Mouse (Mus musculus): ENCODE data around the gene Cutal. TPM values are rescaled to one million over a fixed set of nuclear protein-coding genes. Genes with fewer than 3 reads are reported as not detected.
A peak's percentile ranks its signal among the peaks of the same experiment; 100 is the strongest.
"Not testable (repeated sequence)": the region's sequence is repeated elsewhere in the genome, so short reads cannot be mapped to it uniquely, and the experiment has no call there.

Gene Cutal
- polyA plus RNA-seq, 2 experiments: 4.0 TPM

GRCm38 (mm10) chr2:34833624-34834023 is 40.6 kb upstream of the Cutal start:
- Histone ChIP-seq H3K4me2 (ENCODE audit: low read depth) (no peak overlapping the region), H3K36me3 (replicated peaks; ENCODE audit: control insufficient read depth, insufficient read depth, low read depth) (no peaks in the 10 kb centered on the region), H3K27me3 (ENCODE audit: control insufficient read depth, insufficient read depth, low read length) (no peaks in the 10 kb centered on the region), H3K4me3 (ENCODE audit: insufficient read depth in 1 of 2, low read depth in 2 of 2, low read length in 2 of 2) (no peak overlapping the region), H3K4me1 (replicated peaks; ENCODE audit: control insufficient read depth in 2 of 2, insufficient read depth in 2 of 2, low read length in 1 of 2) (no peaks in the 10 kb centered on the region), H3K9me3 (ENCODE audit: control insufficient read depth, low read length) (no peaks in the 10 kb centered on the region), H3K9ac (replicated peaks) (no peak overlapping the region), H3K27ac (no peak overlapping the region)
- no peak for ATAC-seq (ENCODE audit: insufficient read depth)
- no peak for DNase-seq (ENCODE audit: low read depth in 3 of 3, low spot score in 3 of 3)
- TF ChIP-seq CTCF (IDR thresholded peaks at IDR 0.05; ENCODE audit: low read depth) (no peak), EP300 (IDR thresholded peaks at IDR 0.05; ENCODE audit: low read depth) (no peak)
- 81% methylated on average over 17 of the region's 17 CpGs for WGBS (ENCODE audit: insufficient replicate concordance)

- Histone ChIP-seq H3K4me2 (ENCODE audit: low read depth) (no peak overlapping the region), H3K27ac (no peak overlapping the region)
- 52% methylated on average over 3 of the region's 3 CpGs for WGBS (ENCODE audit: insufficient replicate concordance)
Measured at GRCm38 (mm10) chr2:34835669-34836068, 38.5 kb upstream of the Cutal start.

DNA sequence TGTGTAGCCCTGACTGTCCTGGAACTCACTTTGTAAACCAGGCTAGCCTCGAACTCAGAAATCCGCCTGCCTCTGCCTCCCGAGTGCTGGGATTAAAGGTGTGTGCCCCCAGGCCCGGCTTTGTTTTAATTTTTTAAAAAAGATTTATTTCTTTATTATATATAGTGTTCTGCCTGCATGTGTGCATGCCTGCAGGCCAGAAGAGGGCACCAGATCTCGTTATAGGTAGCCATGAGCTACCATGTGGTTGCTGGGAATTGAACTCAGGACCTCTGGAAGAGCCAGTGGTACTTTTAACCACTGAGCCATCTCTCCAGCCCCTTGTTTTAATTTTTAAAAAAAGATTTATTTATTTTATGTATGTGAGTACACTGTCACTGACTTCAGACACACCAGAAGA is 34.1 kb upstream of the Cutal start:
- H3K4me2 ChIP-seq (ENCODE audit: low read depth); H3K36me3 ChIP-seq (replicated peaks; ENCODE audit: control insufficient read depth, insufficient read depth, low read depth); H3K9me3 ChIP-seq (ENCODE audit: control insufficient read depth, low read length); H3K4me1 ChIP-seq (replicated peaks; ENCODE audit: control insufficient read depth in 2 of 2, insufficient read depth in 2 of 2, low read length in 1 of 2); H3K9ac ChIP-seq (replicated peaks); H3K4me3 ChIP-seq (ENCODE audit: insufficient read depth in 1 of 2, low read depth in 2 of 2, low read length in 2 of 2); ATAC-seq (ENCODE audit: insufficient read depth); H3K27ac ChIP-seq; H3K27me3 ChIP-seq (ENCODE audit: control insufficient read depth, insufficient read depth, low read length); DNase-seq (ENCODE audit: low read depth in 3 of 3, low spot score in 3 of 3): not testable (repeated sequence)
- WGBS (ENCODE audit: insufficient replicate concordance): 68% methylated on average over 5 of the region's 5 CpGs
- peak; percentile 52 for TF ChIP-seq CTCF (IDR thresholded peaks at IDR 0.05; ENCODE audit: low read depth)

More at GRCm38 (mm10) chr2:34835669-34836068, 38.5 kb upstream of the Cutal start:
- Histone ChIP-seq H3K9me3 (ENCODE audit: control insufficient read depth, low read length) (no peaks in the 10 kb centered on the region), H3K27me3 (ENCODE audit: control insufficient read depth, insufficient read depth, low read length) (no peaks in the 10 kb centered on the region), H3K4me1 (replicated peaks; ENCODE audit: control insufficient read depth in 2 of 2, insufficient read depth in 2 of 2, low read length in 1 of 2) (no peaks in the 10 kb centered on the region), H3K9ac (replicated peaks) (no peak overlapping the region), H3K36me3 (replicated peaks; ENCODE audit: control insufficient read depth, insufficient read depth, low read depth) (no peaks in the 10 kb centered on the region), H3K4me3 (ENCODE audit: insufficient read depth in 1 of 2, low read depth in 2 of 2, low read length in 2 of 2) (no peak overlapping the region)
- no peak for DNase-seq (ENCODE audit: low read depth in 3 of 3, low spot score in 3 of 3)
- no peak for ATAC-seq (ENCODE audit: insufficient read depth)
- TF ChIP-seq CTCF (IDR thresholded peaks at IDR 0.05; ENCODE audit: low read depth) (no peak), EP300 (IDR thresholded peaks at IDR 0.05; ENCODE audit: low read depth) (no peak)

GRCm38 (mm10) chr2:34841706-34842105 is 32.5 kb upstream of the Cutal start:
- no peak overlapping the region for H3K27ac ChIP-seq
- H3K9ac ChIP-seq (replicated peaks): no peak overlapping the region
- no peak overlapping the region for H3K4me2 ChIP-seq (ENCODE audit: low read depth)
- H3K36me3 ChIP-seq (replicated peaks; ENCODE audit: control insufficient read depth, insufficient read depth, low read depth): no peaks in the 10 kb centered on the region
- DNase-seq (ENCODE audit: low read depth in 3 of 3, low spot score in 3 of 3): no peak
- no peak for TF ChIP-seq EP300 (IDR thresholded peaks at IDR 0.05; ENCODE audit: low read depth)
- TF ChIP-seq CTCF (IDR thresholded peaks at IDR 0.05; ENCODE audit: low read depth): no peak
- no peaks in the 10 kb centered on the region for H3K27me3 ChIP-seq (ENCODE audit: control insufficient read depth, insufficient read depth, low read length)
- no peak for ATAC-seq (ENCODE audit: insufficient read depth)
- H3K9me3 ChIP-seq (ENCODE audit: control insufficient read depth, low read length): no peaks in the 10 kb centered on the region
- H3K4me1 ChIP-seq (replicated peaks; ENCODE audit: control insufficient read depth in 2 of 2, insufficient read depth in 2 of 2, low read length in 1 of 2): no peaks in the 10 kb centered on the region
- no peak overlapping the region for H3K4me3 ChIP-seq (ENCODE audit: insufficient read depth in 1 of 2, low read depth in 2 of 2, low read length in 2 of 2)
- WGBS (ENCODE audit: insufficient replicate concordance): 85% methylated on average over 8 of the region's 8 CpGs

- Histone ChIP-seq H3K27me3 (ENCODE audit: control insufficient read depth, insufficient read depth, low read length) (no peaks in the 10 kb centered on the region), H3K9me3 (ENCODE audit: control insufficient read depth, low read length) (no peaks in the 10 kb centered on the region), H3K27ac (no peak overlapping the region), H3K4me2 (ENCODE audit: low read depth) (no peak overlapping the region), H3K4me1 (replicated peaks; ENCODE audit: control insufficient read depth in 2 of 2, insufficient read depth in 2 of 2, low read length in 1 of 2) (no peaks in the 10 kb centered on the region), H3K4me3 (ENCODE audit: insufficient read depth in 1 of 2, low read depth in 2 of 2, low read length in 2 of 2) (no peak overlapping the region), H3K9ac (replicated peaks) (no peak overlapping the region), H3K36me3 (replicated peaks; ENCODE audit: control insufficient read depth, insufficient read depth, low read depth) (no peaks in the 10 kb centered on the region)
- ATAC-seq (ENCODE audit: insufficient read depth): no peak
- TF ChIP-seq EP300 (IDR thresholded peaks at IDR 0.05; ENCODE audit: low read depth) (no peak), CTCF (IDR thresholded peaks at IDR 0.05; ENCODE audit: low read depth) (no peak)
- no peak for DNase-seq (ENCODE audit: low read depth in 3 of 3, low spot score in 3 of 3)
- 70% methylated on average over 11 of the region's 11 CpGs for WGBS (ENCODE audit: insufficient replicate concordance)
Measured at GRCm38 (mm10) chr2:34843211-34843939, 30.8 kb upstream of the Cutal start.

Data from liver, embryonic 14.5 days (tissue).